Mouse (Mus musculus) hindbrain, embryonic 13.5 days (tissue): ENCODE results near the gene Prickle2. TPM values are rescaled to one million over a fixed set of nuclear protein-coding genes. Genes with fewer than 3 reads are reported as not detected.
A peak's percentile ranks its signal among the peaks of the same experiment; 100 is the strongest.

ENCODE experiments used
- ATAC-seq: fragments of 200-750 bp; cut with Nextera tagmentation; 2 replicates; pipeline ENCODE4 v1.8.0; 2017; ENCODE audit warnings: moderate TSS enrichment; ENCODE audit not compliant: low FRiP score
- H3K27ac ChIP-seq: fragments of 300-500 bp; sonication (generic); 2 replicates; pipeline ENCODE4 v1.5.1; 2015; ENCODE audit warnings: inconsistent platforms, mild to moderate bottlenecking, moderate library complexity
- H3K27me3 ChIP-seq: fragments of 300-500 bp; sonication (generic); 2 replicates; pipeline ENCODE4 v1.6.1; 2015; ENCODE audit warnings: mild to moderate bottlenecking, inconsistent platforms
- H3K36me3 ChIP-seq: fragments of 300-500 bp; sonication (generic); 2 replicates; pipeline ENCODE4 v1.6.1; 2015; ENCODE audit warnings: mild to moderate bottlenecking, inconsistent platforms
- H3K4me1 ChIP-seq: fragments of 300-500 bp; sonication (generic); replicated peaks from 2 replicates; pipeline ENCODE4 v1.6.1; 2015; ENCODE audit warnings: inconsistent platforms
- H3K4me2 ChIP-seq: fragments of 300-500 bp; sonication (generic); 2 replicates; pipeline ENCODE4 v1.6.1; 2015; ENCODE audit warnings: inconsistent platforms, mild to moderate bottlenecking, moderate library complexity
- H3K4me3 ChIP-seq: fragments of 300-500 bp; sonication (generic); 2 replicates; pipeline ENCODE4 v1.5.1; 2015; ENCODE audit warnings: mild to moderate bottlenecking, inconsistent platforms
- H3K9ac ChIP-seq: fragments of 300-500 bp; sonication (generic); 2 replicates; pipeline ENCODE4 v1.6.1; 2015; ENCODE audit warnings: mild to moderate bottlenecking, inconsistent platforms
- H3K9me3 ChIP-seq: fragments of 300-500 bp; sonication (generic); 2 replicates; pipeline ENCODE4 v1.6.1; 2016; ENCODE audit warnings: inconsistent platforms
- WGBS: fragments of 180-500 bp; shearing (Covaris S2); methylation state at CpG from one replicate; pipeline ENCODE4 v1.1.7; 2015; 5-methylcytosine and 5-hydroxymethylcytosine counted together
- polyA plus RNA-seq: library from polyadenylated mRNA; unstranded; fragments of >200 nt; fragmentation: Nextera tagmentation; extraction: Ambion mirVana; gene quantifications from 2 replicates; pipeline ENCODE4 v1.2.1, GENCODE M21; 2015

The Prickle2 gene
- polyA plus RNA-seq, 1 experiment from 2014 or later: 14.3 TPM

- no peak overlapping the region for H3K4me2 ChIP-seq
- no peak for ATAC-seq
- no peak overlapping the region for H3K4me3 ChIP-seq
- H3K27me3 ChIP-seq: no peaks in the 10 kb centered on the region
- H3K9me3 ChIP-seq: no peaks in the 10 kb centered on the region; the same call in 1 of the 2 replicates
- peaks cover 9% of the 10 kb centered on the region for H3K36me3 ChIP-seq
- 82% methylated on average over 2 of the region's 2 CpGs for WGBS
- no peaks in the 10 kb centered on the region for H3K4me1 ChIP-seq
- no peak overlapping the region for H3K27ac ChIP-seq
- H3K9ac ChIP-seq: no peak overlapping the region
Measured at GRCm38 (mm10) chr6:92617183-92617582, 88.8 kb downstream of the Prickle2 start.

GRCm38 (mm10) chr6:92614771-92615170 is 91.2 kb downstream of the Prickle2 start:
- H3K9ac ChIP-seq: no peak overlapping the region
- H3K9me3 ChIP-seq: no peaks in the 10 kb centered on the region; the same call in 1 of the 2 replicates
- H3K4me3 ChIP-seq: no peak overlapping the region
- 89% methylated on average over 3 of the region's 3 CpGs for WGBS
- no peak overlapping the region for H3K27ac ChIP-seq
- H3K27me3 ChIP-seq: no peaks in the 10 kb centered on the region
- H3K4me2 ChIP-seq: no peak overlapping the region
- peaks cover 9% of the 10 kb centered on the region for H3K36me3 ChIP-seq
- no peak for ATAC-seq
- H3K4me1 ChIP-seq: no peaks in the 10 kb centered on the region

- Histone ChIP-seq H3K9ac (no peak overlapping the region), H3K27ac (no peak overlapping the region), H3K4me2 (no peak overlapping the region), H3K27me3 (no peaks in the 10 kb centered on the region), H3K9me3 (no peaks in the 10 kb centered on the region), H3K4me1 (0 out of 2 replicates have a peak, but pooled peaks cover 3% of the 10 kb centered on the region), H3K36me3 (no peaks in the 10 kb centered on the region), H3K4me3 (no peak overlapping the region)
- 46% methylated on average over 2 of the region's 2 CpGs for WGBS
- ATAC-seq: no peak
Measured at GRCm38 (mm10) chr6:92612151-92612769, 93.7 kb downstream of the Prickle2 start.

- H3K4me1 ChIP-seq: 0 out of 2 replicates have a peak, but pooled peaks cover 3% of the 10 kb centered on the region
- no peak overlapping the region for H3K27ac ChIP-seq
- no peaks in the 10 kb centered on the region for H3K9me3 ChIP-seq
- H3K27me3 ChIP-seq: no peaks in the 10 kb centered on the region
- ATAC-seq: no peak
- H3K9ac ChIP-seq: no peak overlapping the region
- H3K4me3 ChIP-seq: no peak overlapping the region
- no peak overlapping the region for H3K4me2 ChIP-seq
- 71% methylated on average over 9 of the region's 9 CpGs for WGBS
- no peaks in the 10 kb centered on the region for H3K36me3 ChIP-seq
Measured at GRCm38 (mm10) chr6:92609682-92610235, 96.2 kb downstream of the Prickle2 start.

GRCm38 (mm10) chr6:92609078-92609477 is 96.9 kb downstream of the Prickle2 start:
- WGBS: 91% methylated on average over 3 of the region's 3 CpGs

GRCm38 (mm10) chr6:92605156-92605555 is 100.8 kb downstream of the Prickle2 start:
- H3K4me1 ChIP-seq: 0 out of 2 replicates have a peak, but pooled peaks cover 3% of the 10 kb centered on the region
- no peak for ATAC-seq
- WGBS: 52% methylated on average over 2 of the region's 2 CpGs

More at GRCm38 (mm10) chr6:92609078-92609477, 96.9 kb downstream of the Prickle2 start:
- H3K36me3 ChIP-seq: no peaks in the 10 kb centered on the region
- no peaks in the 10 kb centered on the region for H3K9me3 ChIP-seq
- no peak overlapping the region for H3K9ac ChIP-seq
- no peak overlapping the region for H3K4me3 ChIP-seq
- H3K27ac ChIP-seq: no peak overlapping the region
- H3K4me1 ChIP-seq: 0 out of 2 replicates have a peak, but pooled peaks cover 3% of the 10 kb centered on the region
- ATAC-seq: no peak
- H3K27me3 ChIP-seq: no peaks in the 10 kb centered on the region
- H3K4me2 ChIP-seq: no peak overlapping the region

GRCm38 (mm10) chr6:92596340-92596739 is 109.6 kb downstream of the Prickle2 start:
- H3K27ac ChIP-seq: no peak overlapping the region

More at GRCm38 (mm10) chr6:92605156-92605555, 100.8 kb downstream of the Prickle2 start:
- Histone ChIP-seq H3K9me3 (no peaks in the 10 kb centered on the region), H3K27me3 (no peaks in the 10 kb centered on the region), H3K27ac (no peak overlapping the region), H3K4me3 (no peak overlapping the region), H3K9ac (no peak overlapping the region), H3K4me2 (no peak overlapping the region), H3K36me3 (no peaks in the 10 kb centered on the region)

DNA sequence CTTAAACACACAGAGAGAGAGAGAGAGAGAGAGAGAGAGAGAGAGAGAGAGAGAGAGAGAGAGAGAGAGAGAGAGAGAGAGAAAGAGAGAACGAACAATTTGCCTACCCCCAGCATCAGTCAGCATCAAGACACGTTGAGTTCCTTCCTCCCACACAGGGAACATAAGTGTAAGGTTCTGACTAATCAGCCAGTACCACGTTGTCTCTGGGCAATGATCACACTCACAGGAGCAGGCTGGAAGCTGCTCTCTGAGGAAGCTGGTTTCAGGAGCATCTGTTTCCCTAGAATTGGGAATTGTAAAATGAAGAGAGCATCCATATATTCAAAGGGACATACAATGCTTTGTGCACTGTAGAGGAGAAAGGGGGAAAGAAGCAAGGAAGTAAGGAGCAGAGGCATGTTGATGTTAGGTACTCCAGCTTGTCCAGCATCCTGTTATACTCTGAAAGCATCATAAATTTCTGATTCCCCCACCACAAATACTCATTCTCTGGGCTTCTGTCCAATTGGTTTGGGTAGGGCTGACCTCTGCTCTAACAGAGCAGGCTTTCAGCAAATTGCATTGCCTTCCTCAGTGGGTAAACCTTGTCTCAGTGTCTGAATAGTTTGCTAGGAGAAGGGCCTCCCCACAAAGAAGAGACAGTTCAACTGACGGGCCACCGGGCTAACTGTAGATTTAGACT is 116.4 kb downstream of the Prickle2 start:
- no peak overlapping the region for H3K4me2 ChIP-seq
- no peak for ATAC-seq
- H3K4me3 ChIP-seq: no peak overlapping the region
- no peaks in the 10 kb centered on the region for H3K4me1 ChIP-seq
- H3K27me3 ChIP-seq: no peaks in the 10 kb centered on the region
- H3K36me3 ChIP-seq: 0 out of 2 replicates have a peak, but pooled peaks cover 2% of the 10 kb centered on the region
- no peak overlapping the region for H3K27ac ChIP-seq
- WGBS: 76% methylated on average over 5 of the region's 5 CpGs
- H3K9ac ChIP-seq: no peak overlapping the region
- no peaks in the 10 kb centered on the region for H3K9me3 ChIP-seq

More at GRCm38 (mm10) chr6:92596340-92596739, 109.6 kb downstream of the Prickle2 start:
- Histone ChIP-seq H3K9me3 (no peaks in the 10 kb centered on the region), H3K4me1 (no peaks in the 10 kb centered on the region), H3K9ac (no peak overlapping the region), H3K36me3 (no peaks in the 10 kb centered on the region), H3K4me2 (no peak overlapping the region), H3K4me3 (no peak overlapping the region), H3K27me3 (no peaks in the 10 kb centered on the region)
- WGBS: 81% methylated on average over 3 of the region's 3 CpGs
- no peak for ATAC-seq

DNA sequence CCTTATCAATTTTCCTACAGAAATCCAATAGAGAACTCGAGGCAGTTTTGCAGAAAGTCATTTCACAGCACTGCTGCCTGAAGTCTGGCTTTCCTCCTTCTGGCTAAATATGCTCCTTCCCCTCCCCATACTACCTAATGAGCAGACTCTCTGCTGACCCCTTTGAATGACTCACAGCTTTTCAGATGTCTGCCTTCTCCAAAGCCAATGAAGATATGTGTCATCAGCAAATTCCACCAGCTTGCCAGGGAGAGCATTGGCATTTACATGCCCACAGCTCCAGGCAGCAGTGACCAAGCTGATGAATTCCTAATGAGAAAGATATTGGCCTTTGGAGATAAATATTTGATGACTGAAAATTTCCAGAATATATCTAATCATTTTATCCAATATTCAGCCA is 121.9 kb downstream of the Prickle2 start:
- 48% methylated on average over 1 of the region's 1 CpGs for WGBS

DNA sequence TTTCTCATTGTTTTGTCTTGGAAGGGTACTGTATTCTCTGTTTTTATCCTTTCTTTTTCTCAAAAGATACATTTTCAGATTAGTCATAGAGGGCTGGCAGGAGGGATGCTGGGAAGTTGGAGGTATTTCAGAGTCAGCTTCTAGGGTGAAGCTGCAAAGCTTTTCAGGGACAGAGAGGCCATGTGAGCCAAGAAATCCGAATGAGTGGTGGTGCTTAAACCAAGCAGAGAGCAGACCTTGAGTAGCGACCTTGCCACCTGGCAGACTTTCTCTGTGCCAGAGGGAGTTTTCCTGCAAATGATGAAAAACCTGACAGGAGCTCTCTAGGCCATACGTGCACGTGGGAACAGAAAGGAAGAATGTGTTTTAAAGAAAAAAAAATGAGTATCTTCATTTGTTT is 130.7 kb downstream of the Prickle2 start:
- Histone ChIP-seq H3K27ac (no peak overlapping the region), H3K9ac (no peak overlapping the region)
- 85% methylated on average over 4 of the region's 4 CpGs for whole genome bisulfite sequencing

More for the DNA sequence above, 121.9 kb downstream of the Prickle2 start:
- H3K9me3 ChIP-seq: no peaks in the 10 kb centered on the region
- no peak overlapping the region for H3K4me2 ChIP-seq
- no peak overlapping the region for H3K4me3 ChIP-seq
- H3K27me3 ChIP-seq: no peaks in the 10 kb centered on the region
- no peak for ATAC-seq
- H3K36me3 ChIP-seq: 0 out of 2 replicates have a peak, but pooled peaks cover 2% of the 10 kb centered on the region
- H3K9ac ChIP-seq: no peak overlapping the region
- no peak overlapping the region for H3K27ac ChIP-seq
- 0 out of 2 replicates have a peak, but pooled peaks cover 3% of the 10 kb centered on the region for H3K4me1 ChIP-seq

GRCm38 (mm10) chr6:92572139-92572538 is 133.8 kb downstream of the Prickle2 start:
- no peak overlapping the region for H3K4me3 ChIP-seq
- H3K27ac ChIP-seq: no peak overlapping the region
- H3K27me3 ChIP-seq: no peaks in the 10 kb centered on the region
- no peak overlapping the region for H3K9ac ChIP-seq
- ATAC-seq: no peak
- no peak overlapping the region for H3K4me2 ChIP-seq
- H3K4me1 ChIP-seq: peaks cover 16% of the 10 kb centered on the region
- H3K9me3 ChIP-seq: no peaks in the 10 kb centered on the region
- no peaks in the 10 kb centered on the region for H3K36me3 ChIP-seq
- 90% methylated on average over 3 of the region's 3 CpGs for WGBS

More for the DNA sequence above, 130.7 kb downstream of the Prickle2 start:
- no peak overlapping the region for H3K4me2 ChIP-seq
- no peaks in the 10 kb centered on the region for H3K36me3 ChIP-seq
- no peaks in the 10 kb centered on the region for H3K27me3 ChIP-seq
- no peak overlapping the region for H3K4me3 ChIP-seq
- ATAC-seq: no peak
- peaks cover 4% of the 10 kb centered on the region for H3K4me1 ChIP-seq
- no peaks in the 10 kb centered on the region for H3K9me3 ChIP-seq

GRCm38 (mm10) chr6:92570090-92570489 is 135.9 kb downstream of the Prickle2 start:
- no peaks in the 10 kb centered on the region for H3K9me3 ChIP-seq
- no peak overlapping the region for H3K4me2 ChIP-seq
- 0 out of 2 replicates have a peak, but pooled peaks cover 4% of the 10 kb centered on the region for H3K36me3 ChIP-seq
- H3K9ac ChIP-seq: peak overlapping the region; percentile 39; the same call in 1 of the 2 replicates
- ATAC-seq: no peak
- no peaks in the 10 kb centered on the region for H3K27me3 ChIP-seq
- H3K4me3 ChIP-seq: no peak overlapping the region
- 47% methylated on average over 7 of the region's 7 CpGs for WGBS
- peaks cover 16% of the 10 kb centered on the region for H3K4me1 ChIP-seq
- H3K27ac ChIP-seq: peak overlapping the region; percentile 73
